Mouse (Mus musculus) midbrain, embryonic 15.5 days (tissue): ENCODE data around the gene Ttc21a. TPM values are rescaled to one million over a fixed set of nuclear protein-coding genes. Genes with fewer than 3 reads are reported as not detected.
"Not testable (repeated sequence)": the region's sequence is repeated elsewhere in the genome, so short reads cannot be mapped to it uniquely, and the experiment has no call there.

Source experiments
- ATAC-seq: fragments of 200-750 bp; cut with Nextera tagmentation; replicated peaks from 2 replicates; pipeline ENCODE4 v1.8.0; 2017; ENCODE audit warnings: moderate TSS enrichment
- H3K27ac ChIP-seq: fragments of 300-500 bp; sonication (generic); 2 replicates; pipeline ENCODE4 v1.5.1; 2015; ENCODE audit warnings: mild to moderate bottlenecking, inconsistent platforms
- H3K27me3 ChIP-seq: fragments of 300-500 bp; sonication (generic); replicated peaks from 2 replicates; pipeline ENCODE4 v1.6.1; 2015; ENCODE audit warnings: inconsistent platforms
- H3K36me3 ChIP-seq: fragments of 300-500 bp; sonication (generic); replicated peaks from 2 replicates; pipeline ENCODE4 v1.6.1; 2015; ENCODE audit warnings: inconsistent platforms
- H3K4me1 ChIP-seq: fragments of 300-500 bp; sonication (generic); 2 replicates; pipeline ENCODE4 v1.6.1; 2015; ENCODE audit warnings: inconsistent platforms
- H3K4me2 ChIP-seq: fragments of 300-500 bp; sonication (generic); 2 replicates; pipeline ENCODE4 v1.6.1; 2015; ENCODE audit warnings: inconsistent platforms, mild to moderate bottlenecking, moderate library complexity
- H3K4me3 ChIP-seq: fragments of 300-500 bp; sonication (generic); 2 replicates; pipeline ENCODE4 v1.5.1; 2015; ENCODE audit warnings: mild to moderate bottlenecking, inconsistent platforms
- H3K9ac ChIP-seq: fragments of 300-500 bp; sonication (generic); 2 replicates; pipeline ENCODE4 v1.6.1; 2015; ENCODE audit warnings: mild to moderate bottlenecking, inconsistent platforms
- H3K9me3 ChIP-seq: fragments of 300-500 bp; sonication (generic); 2 replicates; pipeline ENCODE4 v1.6.1; 2016; ENCODE audit warnings: inconsistent platforms
- WGBS: fragments of 180-500 bp; shearing (Covaris S2); methylation state at CpG from one replicate; pipeline ENCODE4 v1.1.7; 2015; ENCODE audit warnings: mixed read lengths; 5-methylcytosine and 5-hydroxymethylcytosine counted together
- polyA plus RNA-seq: library from polyadenylated mRNA; unstranded; fragments of >200 nt; fragmentation: Nextera tagmentation; extraction: Ambion mirVana; gene quantifications from 2 replicates; pipeline ENCODE4 v1.2.1, GENCODE M21; 2015

Ttc21a gene
- polyA plus RNA-seq, 1 experiment from 2014 or later, result 1.4 TPM

DNA sequence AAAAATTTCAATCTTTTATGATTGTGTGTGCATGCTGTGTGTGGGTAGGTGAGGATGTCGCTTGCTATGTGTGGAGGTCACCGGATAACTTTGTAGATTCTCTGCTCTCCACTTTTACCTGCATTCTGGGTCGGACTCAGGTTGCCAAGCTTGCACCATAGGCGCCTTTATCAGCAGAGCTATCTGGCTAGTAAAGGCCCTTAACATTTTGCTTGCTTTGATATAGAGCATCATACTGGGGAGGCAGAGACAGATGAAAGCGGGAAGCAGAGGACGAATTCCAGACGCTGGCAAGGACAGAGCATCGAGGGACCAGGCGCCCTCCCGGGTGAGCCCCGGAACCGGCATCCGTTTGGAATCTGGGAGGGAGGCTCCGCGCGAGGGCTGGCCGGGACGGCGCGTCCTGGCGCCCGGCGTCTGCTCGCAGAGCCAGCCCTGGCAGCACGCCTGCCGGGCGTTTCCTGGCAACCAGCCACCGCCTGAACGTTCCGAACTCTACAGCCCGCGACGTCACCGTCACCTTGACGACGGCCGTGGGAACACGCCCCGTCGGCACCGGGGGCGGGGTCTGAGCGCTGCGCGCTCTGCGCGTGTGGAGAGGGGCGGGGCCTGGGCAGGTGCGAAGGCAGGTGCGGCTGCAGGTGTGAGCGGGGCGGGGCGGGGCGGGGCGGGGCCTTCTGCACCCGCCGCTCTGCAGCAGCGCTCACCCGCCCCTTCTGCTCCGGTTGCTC lies 73.5 kb downstream of the Ttc21a start:
- H3K27ac ChIP-seq, result peak overlapping the region; percentile 88
- H3K4me1 ChIP-seq, result peaks cover 5% of the 10 kb centered on the region; the same call in 1 of the 2 replicates
- no peaks in the 10 kb centered on the region; the same call in 1 of the 2 replicates for H3K27me3 ChIP-seq
- H3K9me3 ChIP-seq, result no peaks in the 10 kb centered on the region
- peak overlapping the region; percentile 63 for H3K9ac ChIP-seq
- H3K36me3 ChIP-seq, result no peaks in the 10 kb centered on the region
- peak; percentile 94 for ATAC-seq
- peak overlapping the region; percentile 44 for H3K4me3 ChIP-seq
- peak overlapping the region; percentile 80 for H3K4me2 ChIP-seq
- WGBS, result 2% methylated on average over 60 of the region's 60 CpGs

DNA sequence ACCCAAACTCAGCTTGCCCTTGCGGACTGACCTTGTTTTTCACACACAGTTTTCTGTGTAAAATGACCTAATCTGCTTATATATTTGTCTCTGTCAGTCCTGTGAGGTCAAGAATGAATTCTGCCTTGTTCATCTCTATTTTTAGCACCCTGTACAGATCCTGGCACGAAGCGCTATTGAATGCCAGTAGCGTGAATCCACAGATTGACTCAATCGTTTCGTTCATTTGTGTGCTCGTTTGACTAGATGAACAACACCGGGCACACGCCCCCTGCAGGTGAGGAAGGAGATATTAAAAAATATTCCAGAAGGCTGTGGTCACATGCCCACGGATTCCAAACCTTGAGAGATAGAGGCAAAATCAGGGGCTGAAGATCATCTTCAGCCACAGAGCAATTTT lies 74.1 kb downstream of the Ttc21a start:
- Histone ChIP-seq H3K27me3 (no peaks in the 10 kb centered on the region; the same call in 1 of the 2 replicates), H3K9me3 (no peaks in the 10 kb centered on the region), H3K36me3 (no peaks in the 10 kb centered on the region), H3K4me1 (peaks cover 5% of the 10 kb centered on the region; the same call in 1 of the 2 replicates), H3K27ac (peak overlapping the region; percentile 88), H3K4me2 (peak overlapping the region; percentile 80), H3K4me3 (peak overlapping the region; percentile 44), H3K9ac (peak overlapping the region; percentile 63)
- peak; percentile 75 for ATAC-seq
- WGBS, result under 1% methylated on average over 10 of the region's 10 CpGs

DNA sequence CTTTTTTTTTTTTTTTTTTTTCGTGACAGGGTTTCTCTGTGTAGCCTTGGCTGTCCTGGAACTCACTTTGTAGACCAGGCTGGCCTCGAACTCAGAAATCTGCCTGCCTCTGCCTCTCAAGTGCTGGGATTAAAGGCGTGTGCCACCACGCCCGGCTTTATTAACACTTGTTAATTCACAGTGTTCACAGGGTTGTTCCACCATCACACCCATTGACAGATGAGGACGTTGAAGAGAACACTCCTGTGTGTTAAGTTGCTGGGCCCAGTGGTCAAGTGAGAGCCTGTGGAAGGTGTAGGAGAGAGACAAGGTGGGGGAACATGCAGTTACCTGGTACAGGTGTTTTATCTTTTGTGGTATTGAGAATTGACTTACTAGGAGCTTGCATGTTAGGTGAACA lies 74.8 kb downstream of the Ttc21a start:
- not testable (repeated sequence) for H3K4me2 ChIP-seq, H3K4me3 ChIP-seq, H3K27ac ChIP-seq, H3K27me3 ChIP-seq, ATAC-seq, H3K9me3 ChIP-seq, H3K36me3 ChIP-seq, H3K4me1 ChIP-seq, H3K9ac ChIP-seq
- 87% methylated on average over 6 of the region's 6 CpGs for WGBS

DNA sequence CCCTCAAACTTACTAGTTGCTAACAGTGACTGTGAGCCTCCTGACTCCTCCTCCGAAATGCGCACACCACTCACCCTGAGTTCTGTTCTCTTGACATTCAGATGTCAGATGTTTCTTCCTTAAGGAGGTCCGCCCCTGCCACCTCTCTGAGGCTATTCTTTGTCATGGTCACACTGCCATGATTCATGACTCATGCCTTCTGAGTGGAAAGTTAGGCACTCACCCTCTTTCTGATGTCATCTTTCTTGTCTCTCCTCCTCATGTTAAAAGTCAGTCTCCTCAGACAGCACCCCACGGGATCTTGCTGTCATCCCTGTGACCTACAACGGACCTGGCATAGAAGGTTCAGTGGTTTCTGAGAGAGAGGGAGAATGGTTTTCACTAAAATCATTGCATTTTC lies 75.4 kb downstream of the Ttc21a start:
- no peak overlapping the region for H3K27ac ChIP-seq
- no peak for ATAC-seq
- no peak overlapping the region for H3K4me3 ChIP-seq
- H3K27me3 ChIP-seq, result no peaks in the 10 kb centered on the region; the same call in 1 of the 2 replicates
- H3K36me3 ChIP-seq, result no peaks in the 10 kb centered on the region
- H3K4me2 ChIP-seq, result no peak overlapping the region
- H3K9me3 ChIP-seq, result no peaks in the 10 kb centered on the region
- peaks cover 5% of the 10 kb centered on the region; the same call in 1 of the 2 replicates for H3K4me1 ChIP-seq
- WGBS, result 87% methylated on average over 5 of the region's 5 CpGs
- H3K9ac ChIP-seq, result no peak overlapping the region

DNA sequence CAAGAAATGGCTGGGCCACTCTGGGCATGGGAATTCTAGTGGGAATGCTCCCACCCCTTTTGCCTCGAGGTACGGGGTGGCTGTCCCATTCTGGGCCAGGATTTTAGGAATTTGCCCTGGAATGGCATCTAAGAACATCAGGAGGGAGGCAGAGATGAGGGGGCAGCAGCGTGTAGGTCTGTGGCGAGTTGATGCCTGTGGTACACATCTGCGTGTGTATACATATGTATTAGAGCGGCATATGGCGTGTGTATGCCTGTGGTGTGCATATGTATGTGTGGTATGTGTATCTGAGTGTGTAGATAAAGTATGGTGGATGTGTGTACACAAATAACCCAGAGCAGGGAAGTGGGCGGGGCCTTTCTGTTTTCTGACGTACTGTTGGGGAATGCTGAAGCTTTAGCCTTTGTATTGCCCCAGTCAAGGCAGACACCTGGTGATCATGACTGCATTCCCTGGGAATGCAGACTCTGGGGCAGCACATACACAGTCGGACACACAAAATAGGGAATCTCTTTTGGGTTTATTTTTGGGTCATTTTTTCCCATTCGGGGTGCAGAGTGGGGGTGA lies 75.9 kb downstream of the Ttc21a start:
- no peaks in the 10 kb centered on the region for H3K36me3 ChIP-seq
- H3K4me3 ChIP-seq, result no peak overlapping the region
- no peaks in the 10 kb centered on the region; the same call in 1 of the 2 replicates for H3K27me3 ChIP-seq
- H3K4me1 ChIP-seq, result peaks cover 5% of the 10 kb centered on the region; the same call in 1 of the 2 replicates
- H3K9me3 ChIP-seq, result no peaks in the 10 kb centered on the region
- no peak overlapping the region for H3K9ac ChIP-seq
- H3K27ac ChIP-seq, result no peak overlapping the region
- 75% methylated on average over 11 of the region's 11 CpGs for WGBS
- H3K4me2 ChIP-seq, result no peak overlapping the region
- no peak for ATAC-seq

DNA sequence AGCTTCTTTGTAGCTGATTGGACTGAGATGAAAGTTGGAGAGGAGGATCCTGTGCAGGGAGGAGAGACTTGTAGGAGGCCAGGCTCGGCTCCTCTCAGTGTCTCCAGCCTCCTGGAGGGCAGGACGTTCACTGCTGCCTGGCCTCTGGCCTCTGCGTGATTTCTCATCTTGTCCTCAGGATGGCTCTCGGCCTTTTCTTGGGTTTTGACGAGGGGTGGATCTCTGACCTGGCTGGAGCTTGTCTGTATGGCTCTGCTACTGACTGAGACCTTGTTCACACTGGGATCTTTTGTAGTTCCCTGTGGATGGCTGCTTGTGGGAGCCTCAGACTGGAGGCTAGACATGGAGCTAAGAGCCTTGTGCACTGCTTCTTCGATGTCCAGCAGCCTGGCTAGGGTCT lies 77.4 kb downstream of the Ttc21a start:
- Histone ChIP-seq H3K4me1 (peaks cover 5% of the 10 kb centered on the region; the same call in 1 of the 2 replicates), H3K27ac (no peak overlapping the region), H3K27me3 (no peaks in the 10 kb centered on the region), H3K4me2 (no peak overlapping the region), H3K9me3 (no peaks in the 10 kb centered on the region), H3K4me3 (no peak overlapping the region), H3K36me3 (no peaks in the 10 kb centered on the region), H3K9ac (no peak overlapping the region)
- WGBS, result 64% methylated on average over 6 of the region's 6 CpGs
- no peak for ATAC-seq

DNA sequence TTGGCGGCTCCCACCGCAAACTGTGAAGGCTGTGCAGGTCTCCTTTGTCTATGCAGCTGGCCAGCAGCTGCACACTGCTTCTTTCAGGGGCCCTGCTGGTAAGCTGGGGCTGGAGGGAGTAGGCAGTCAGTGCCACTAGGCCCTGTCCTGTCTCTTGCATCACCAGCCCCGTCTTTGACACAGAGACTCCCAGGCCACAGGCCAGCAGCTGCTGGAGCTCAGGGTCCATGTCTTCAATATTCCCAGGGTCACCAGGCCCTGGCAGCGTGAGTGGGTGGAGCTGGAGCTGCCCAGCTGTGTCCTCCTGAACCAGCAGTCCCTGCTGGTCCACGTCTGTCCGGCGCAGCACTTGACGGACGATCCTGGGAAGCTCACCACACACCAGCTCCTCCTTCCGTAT lies 79.5 kb downstream of the Ttc21a start:
- 76% methylated on average over 10 of the region's 10 CpGs for WGBS

More for the DNA sequence above, 79.5 kb downstream of the Ttc21a start:
- Histone ChIP-seq H3K4me3 (no peak overlapping the region), H3K4me1 (no peaks in the 10 kb centered on the region), H3K36me3 (no peaks in the 10 kb centered on the region), H3K9me3 (no peaks in the 10 kb centered on the region), H3K27me3 (no peaks in the 10 kb centered on the region), H3K4me2 (no peak overlapping the region), H3K9ac (no peak overlapping the region), H3K27ac (no peak overlapping the region)
- ATAC-seq, result no peak

Other genes with a start within 250 kb of the Ttc21a start
- 0.03 TPM in 1 of 2 replicates, not detected in the other for gene Scn10a, start 218.3 kb upstream of the Ttc21a start, polyA plus RNA-seq
- 0.17 and 0.18 TPM in 2 replicates for gene Scn11a, start 112.2 kb upstream of the Ttc21a start, polyA plus RNA-seq
- gene Wdr48, start 42.7 kb upstream of the Ttc21a start, polyA plus RNA-seq, result 72.0 and 75.3 TPM in 2 replicates
- gene Gorasp1, start within 50 bp of the Ttc21a start, polyA plus RNA-seq, result 32.2 and 33.1 TPM in 2 replicates
- 1.4 and 1.5 TPM in 2 replicates for gene Csrnp1, start 47.1 kb downstream of the Ttc21a start, polyA plus RNA-seq
- gene Xirp1, start 86.0 kb downstream of the Ttc21a start, polyA plus RNA-seq, result 0.03 TPM in 1 of 2 replicates, not detected in the other
- gene Cx3cr1, start 132.3 kb downstream of the Ttc21a start, polyA plus RNA-seq, result 8.0 and 8.1 TPM in 2 replicates
- not detected in 2 replicates for gene Ccr8, start 154.5 kb downstream of the Ttc21a start, polyA plus RNA-seq
- 41.5 and 48.3 TPM in 2 replicates for gene Slc25a38, start 172.8 kb downstream of the Ttc21a start, polyA plus RNA-seq
- 917 and 949 TPM in 2 replicates for gene Rpsa, start 190.1 kb downstream of the Ttc21a start, polyA plus RNA-seq
- not detected in 2 replicates for gene Mobp, start 212.1 kb downstream of the Ttc21a start, polyA plus RNA-seq